ENCODE assay signal across 8 mouse cellular contexts in the genomic region with DNA sequence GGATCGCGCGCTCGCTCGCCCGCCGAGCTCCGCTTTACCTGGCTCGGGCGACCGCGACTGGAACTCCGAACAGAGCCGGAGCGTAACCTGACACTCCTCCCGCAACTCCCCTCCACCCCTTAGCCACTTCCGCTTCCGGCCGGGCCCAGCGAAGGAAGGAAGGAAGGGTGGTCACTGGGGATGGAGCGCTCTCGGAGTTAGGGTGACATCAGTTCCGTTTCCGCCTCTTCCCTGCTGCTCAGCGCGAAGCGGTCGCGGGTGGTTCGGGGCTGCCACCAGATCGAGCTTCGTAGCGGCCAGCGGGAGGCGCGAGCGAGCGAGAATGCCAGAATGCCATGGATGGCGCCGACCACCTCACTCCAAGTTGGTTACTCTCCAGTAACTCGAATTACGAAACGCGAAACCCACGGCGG. TPM values are rescaled to one million over a fixed set of nuclear protein-coding genes. Genes with fewer than 3 reads are reported as not detected.
A peak's percentile ranks its signal among the peaks of the same experiment; 100 is the strongest.
DNase-seq lines count a peak whose midpoint lies in the region; ATAC-seq and TF ChIP-seq lines count a peak whose summit lies in the region.

A gene (minus strand): TSS at position 182 of the 413 bp plus-strand sequence.

- peaks cover 7% of the 10 kb centered on the region for H3K4me1 ChIP-seq in ES-Bruce4 (ENCODE audit: control insufficient read depth, insufficient read depth, low read length)
- peaks cover 7% of the 10 kb centered on the region for H3K4me1 ChIP-seq in forebrain, embryonic 14.5 days (ENCODE audit: control insufficient read depth, insufficient read depth, low read length)
- peaks cover 22% of the 10 kb centered on the region for H3K4me1 ChIP-seq in neural tube, embryonic 15.5 days

- under 1% methylated on average over 43 of the region's 46 CpGs for WGBS in forebrain, embryonic 14.5 days
- 0% methylated on average over 46 of the region's 46 CpGs for WGBS in neural tube, embryonic 15.5 days

- peaks cover 17% of the 10 kb centered on the region for H3K36me3 ChIP-seq in ES-Bruce4 (ENCODE audit: control insufficient read depth, insufficient read depth, low read length, poor library complexity, severe bottlenecking)
- H3K36me3 ChIP-seq in forebrain, embryonic 14.5 days (ENCODE audit: control insufficient read depth, insufficient read depth, low read length), result peaks cover 30% of the 10 kb centered on the region
- peaks cover 17% of the 10 kb centered on the region for H3K36me3 ChIP-seq in neural tube, embryonic 15.5 days

- peak; percentile 98 for ATAC-seq in cerebellum, adult (ENCODE audit: insufficient number of reproducible peaks, low FRiP score, low TSS enrichment)
- ATAC-seq in forebrain, embryonic 14.5 days, result peak; percentile 97
- ATAC-seq in neural tube, embryonic 15.5 days (ENCODE audit: low FRiP score), result peak; percentile 97

- no peaks in the 10 kb centered on the region for H3K27me3 ChIP-seq in ES-Bruce4 (ENCODE audit: control insufficient read depth, insufficient read depth, low read length, poor library complexity, severe bottlenecking)
- no peaks in the 10 kb centered on the region for H3K27me3 ChIP-seq in forebrain, embryonic 14.5 days (replicated peaks; ENCODE audit: control insufficient read depth, insufficient read depth, low read length)
- H3K27me3 ChIP-seq in neural tube, embryonic 15.5 days (replicated peaks), result no peaks in the 10 kb centered on the region

- peak; percentile 65 for TF ChIP-seq CTCF in ES-Bruce4 (IDR thresholded peaks at IDR 0.05; ENCODE audit: low read depth, low read length)

- peak; percentile 68 for TF ChIP-seq EP300 in ES-Bruce4 (IDR thresholded peaks at IDR 0.05; ENCODE audit: insufficient read depth, low read depth, low read length)

- peak within 1 kb of the TSS; percentile 80 for H3K4me3 ChIP-seq in ES-Bruce4 (ENCODE audit: low read depth, low read length)
- H3K4me3 ChIP-seq in forebrain, embryonic 14.5 days (ENCODE audit: low read depth, low read length), result peak within 1 kb of the TSS; percentile 75
- H3K4me3 ChIP-seq in neural tube, embryonic 15.5 days (replicated peaks), result peak within 1 kb of the TSS; percentile 97

- TF ChIP-seq POLR2A in ES-Bruce4 (IDR thresholded peaks at IDR 0.05; ENCODE audit: insufficient read depth, low read length), result peak; percentile 56

- intact Hi-C loops in heart, postnatal 14 days (cut with DNase I), result loop anchor here (5.0 to 10.0 kb wide), 3 partner anchors 47 to 460 kb away; no protein-coding TSS in a partner anchor

- peak; percentile 96 for DNase-seq in forebrain, embryonic 14.5 days (ENCODE audit: low spot score)
- peak; percentile 92 to 94 for DNase-seq in heart, postnatal 14 days
- peak; percentile 90 for DNase-seq in layer of hippocampus, adult 11-12 months (ENCODE audit: low spot score)
- DNase-seq in lung, adult 18-20 months, result peak; percentile 95 to 97
- peak; percentile 90 for DNase-seq in testis, postnatal 14 days (ENCODE audit: low spot score)

- no peaks in the 10 kb centered on the region for H3K9me3 ChIP-seq in ES-Bruce4 (replicated peaks; ENCODE audit: control insufficient read depth, insufficient read depth, low read length, poor library complexity, severe bottlenecking)
- no peaks in the 10 kb centered on the region for H3K9me3 ChIP-seq in forebrain, embryonic 14.5 days (replicated peaks; ENCODE audit: control insufficient read depth, low read length)
- H3K9me3 ChIP-seq in neural tube, embryonic 15.5 days (replicated peaks), result no peaks in the 10 kb centered on the region

- H3K9ac ChIP-seq in ES-Bruce4 (ENCODE audit: low read depth, poor library complexity, severe bottlenecking), result peak within 1 kb of the TSS; percentile 78
- peak within 1 kb of the TSS; percentile 79 for H3K9ac ChIP-seq in forebrain, embryonic 14.5 days (ENCODE audit: low read length)
- H3K9ac ChIP-seq in neural tube, embryonic 15.5 days (replicated peaks), result peak within 1 kb of the TSS; percentile 75

- H3K27ac ChIP-seq in ES-Bruce4 (ENCODE audit: insufficient read depth, low read length), result peak within 1 kb of the TSS; percentile 33
- H3K27ac ChIP-seq in forebrain, embryonic 14.5 days (ENCODE audit: low read depth, low read length), result peak within 1 kb of the TSS; percentile 81
- peak within 1 kb of the TSS; percentile 83 for H3K27ac ChIP-seq in neural tube, embryonic 15.5 days (replicated peaks)

- H3K4me2 ChIP-seq in forebrain, embryonic 14.5 days (ENCODE audit: low read length), result peak within 1 kb of the TSS; percentile 89
- peak within 1 kb of the TSS; percentile 92 for H3K4me2 ChIP-seq in neural tube, embryonic 15.5 days

RNA-seq across cellular contexts. Expression of the gene that starts here (rescaled TPM):
- polyA plus RNA-seq in ES-Bruce4 (2011; ENCODE audit: insufficient read depth, insufficient read length, low read depth, missing spikeins), result 27.7 and 32.8 TPM in 2 replicates
- 44.1 and 52.1 TPM in 2 replicates for polyA plus RNA-seq in forebrain, embryonic 14.5 days (2014; fragmentation: Nextera tagmentation; extraction: Ambion mirVana)
- total RNA-seq in heart, postnatal 14 days (2021), result 10 to 100 TPM; 49.4 to 59.4 TPM
- 50.1 and 53.6 TPM in 2 replicates for polyA plus RNA-seq in neural tube, embryonic 15.5 days (2015; fragmentation: Nextera tagmentation; extraction: Ambion mirVana)

Comparison
In these comparisons a context has a peak if more than half of its experiments do, and no peak if none do; other contexts are left out.
1. Peak in every context shown above with its lines: DNase-seq, ATAC-seq, H3K4me3 ChIP-seq and H3K27ac ChIP-seq.
2. H3K27ac ChIP-seq: peak in every context shown above with its lines; median percentile 83 in neural tube, embryonic 15.5 days; 81 in forebrain, embryonic 14.5 days; 33 in ES-Bruce4.